23 mouse cellular contexts compared by ENCODE assay signal in the genomic region with DNA sequence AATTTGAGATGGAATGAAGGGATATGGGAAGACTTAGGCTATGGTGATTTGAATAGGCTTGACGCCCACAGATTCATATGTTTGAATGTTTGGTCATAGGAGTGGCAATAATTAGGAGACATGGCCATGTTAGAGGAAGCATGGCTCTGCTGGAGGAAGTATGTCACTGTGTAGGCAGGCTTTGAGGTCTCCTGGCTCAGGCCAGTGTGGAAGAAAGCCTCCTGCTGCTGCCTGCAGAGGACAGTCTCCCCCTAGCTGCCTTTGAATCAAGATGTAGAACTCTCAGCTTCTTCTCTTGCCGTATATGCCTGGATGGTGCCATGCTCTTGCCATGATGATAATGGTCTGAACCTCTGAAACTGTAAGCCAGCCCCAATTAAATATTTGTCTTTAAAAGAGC.
DNase-seq lines count a peak whose midpoint lies in the region; ATAC-seq and TF ChIP-seq lines count a peak whose summit lies in the region.
"Had no signal": no experiment of that assay in that cellular context is flagged by ENCODE, and none has a peak within 500 bp of the region (broad histone marks: within the 10 kb centered on the region; RNA-seq: fewer than 3 reads in every experiment).

No protein-coding gene starts in this region.

- TF ChIP-seq POLR2A in lung, adult 2 months (IDR thresholded peaks at IDR 0.05; ENCODE audit: borderline replicate concordance, extremely low read depth, low read depth, low read length) = no peak
- TF ChIP-seq POLR2A in CH12.LX (IDR thresholded peaks at IDR 0.05; ENCODE audit: low read depth, low read length) = no peak

- H3K79me2 ChIP-seq in CH12.LX (replicated peaks; ENCODE audit: control insufficient read depth, extremely low read depth, insufficient read depth, poor library complexity, severe bottlenecking) = no peaks in the 10 kb centered on the region

- H3K4me1 ChIP-seq in kidney, postnatal 0 days (replicated peaks; ENCODE audit: insufficient read depth, low read length) = no peaks in the 10 kb centered on the region
- H3K4me1 ChIP-seq in lung, adult 2 months (ENCODE audit: control insufficient read depth, insufficient read depth, low read length) = no peaks in the 10 kb centered on the region
- H3K4me1 ChIP-seq in CH12.LX (ENCODE audit: control insufficient read depth in 1 of 2, insufficient read depth in 2 of 2) = peaks cover 5 to 39% of the 10 kb centered on the region in 2 experiments; a peak in 3 of 4 replicates
- H3K4me1 ChIP-seq in hindbrain, embryonic 13.5 days (replicated peaks) = no peaks in the 10 kb centered on the region
- H3K4me1 ChIP-seq: heart, embryonic 15.5 days; hindbrain, embryonic 15.5 days; kidney, embryonic 15.5 days; limb, embryonic 12.5 days; midbrain, embryonic 15.5 days; stomach, embryonic 15.5 days had no signal

- no peaks in the 10 kb centered on the region for H3K9me3 ChIP-seq in kidney, postnatal 0 days (replicated peaks; ENCODE audit: low read length)
- peaks cover 3% of the 10 kb centered on the region for H3K9me3 ChIP-seq in CH12.LX (replicated peaks; ENCODE audit: low read length)
- H3K9me3 ChIP-seq in hindbrain, embryonic 13.5 days = no peaks in the 10 kb centered on the region
- H3K9me3 ChIP-seq: heart, embryonic 15.5 days; hindbrain, embryonic 15.5 days; kidney, embryonic 15.5 days; limb, embryonic 12.5 days; midbrain, embryonic 15.5 days; stomach, embryonic 15.5 days had no signal

- peak; percentile 42 for TF ChIP-seq CTCF in kidney, postnatal 0 days (IDR thresholded peaks at IDR 0.05; ENCODE audit: low read depth)
- peak; percentile 21; the same call in 1 of the 2 replicates for TF ChIP-seq CTCF in lung, adult 2 months (IDR thresholded peaks at IDR 0.05; ENCODE audit: insufficient read depth, low read length)
- TF ChIP-seq CTCF in CH12.LX (conservative IDR thresholded peaks at IDR 0.05 in 1 of 2, IDR thresholded peaks at IDR 0.05 in 1 of 2; ENCODE audit: low read depth in 2 of 2, low read length in 2 of 2) = peak in 1 of 2 experiments; percentile 50; a peak in 2 of 4 replicates

- H3K27me3 ChIP-seq in kidney, postnatal 0 days (ENCODE audit: insufficient read depth, low read length) = no peaks in the 10 kb centered on the region
- H3K27me3 ChIP-seq in CH12.LX (replicated peaks) = no peaks in the 10 kb centered on the region
- no peaks in the 10 kb centered on the region for H3K27me3 ChIP-seq in hindbrain, embryonic 13.5 days
- H3K27me3 ChIP-seq: heart, embryonic 15.5 days; hindbrain, embryonic 15.5 days; kidney, embryonic 15.5 days; limb, embryonic 12.5 days; midbrain, embryonic 15.5 days; stomach, embryonic 15.5 days had no signal

- no peak overlapping the region for H3K9ac ChIP-seq in kidney, postnatal 0 days (ENCODE audit: low read depth, low read length)
- no peak overlapping the region for H3K9ac ChIP-seq in CH12.LX (ENCODE audit: insufficient read depth, low read depth)
- H3K9ac ChIP-seq in hindbrain, embryonic 13.5 days = no peak overlapping the region
- H3K9ac ChIP-seq: heart, embryonic 15.5 days; hindbrain, embryonic 15.5 days; kidney, embryonic 15.5 days; limb, embryonic 12.5 days; midbrain, embryonic 15.5 days; stomach, embryonic 15.5 days had no signal

- ATAC-seq in kidney, postnatal 0 days (replicated peaks; ENCODE audit: low FRiP score, low read depth) = no peak
- ATAC-seq in hindbrain, embryonic 13.5 days (ENCODE audit: low FRiP score) = no peak
- ATAC-seq: forebrain, embryonic 16.5 days; midbrain, embryonic 15.5 days had no signal

- no peak overlapping the region for H3K27ac ChIP-seq in kidney, postnatal 0 days
- no peak overlapping the region for H3K27ac ChIP-seq in CH12.LX (ENCODE audit: insufficient read depth, low read depth)
- no peak overlapping the region for H3K27ac ChIP-seq in hindbrain, embryonic 13.5 days
- H3K27ac ChIP-seq: embryonic facial prominence, embryonic 10.5 days; heart, embryonic 15.5 days; hindbrain, embryonic 15.5 days; kidney, embryonic 15.5 days; limb, embryonic 12.5 days; macrophage; midbrain, embryonic 15.5 days; stomach, embryonic 15.5 days had no signal

- in situ Hi-C loops in CH12.LX (cut with MboI; ENCODE audit: low pct_ligation_motif_present, low pct_unique_long_range_greater_than_20kb, low sequenced_read_pairs) = loop anchor here (5.0 kb wide), 1 partner anchor 239 kb away; no protein-coding TSS in a partner anchor

- H3K4me2 ChIP-seq in kidney, postnatal 0 days (ENCODE audit: low read length) = no peak overlapping the region
- no peak overlapping the region for H3K4me2 ChIP-seq in CH12.LX (ENCODE audit: insufficient read depth, low read depth, poor library complexity, severe bottlenecking)
- no peak overlapping the region for H3K4me2 ChIP-seq in hindbrain, embryonic 13.5 days
- H3K4me2 ChIP-seq: heart, embryonic 15.5 days; hindbrain, embryonic 15.5 days; kidney, embryonic 15.5 days; limb, embryonic 12.5 days; midbrain, embryonic 15.5 days; stomach, embryonic 15.5 days had no signal

- peak; percentile 46 for TF ChIP-seq RAD21 in CH12.LX (IDR thresholded peaks at IDR 0.05; ENCODE audit: low read depth, low read length)

- DNase-seq in kidney, postnatal 0 days (ENCODE audit: low spot score) = no peak
- DNase-seq in kidney, postnatal 10 days = no peak
- DNase-seq in lung, adult 2 months = no peak
- DNase-seq in lung, postnatal 36 days = no peak
- DNase-seq in 416B (ENCODE audit: low read depth) = peak; percentile 2
- DNase-seq in CH12.LX (ENCODE audit: extremely low read depth) = no peak
- no peak for DNase-seq in embryo, embryonic 10.5 days (ENCODE audit: low spot score)
- DNase-seq: adrenal gland, postnatal 14 days; cerebellum, adult 8-10 months; cerebellum, postnatal 36 days; gastrocnemius, postnatal 25 days; heart, postnatal 4 days; thymus, adult 18-20 months had no signal

- no peaks in the 10 kb centered on the region for H3K36me3 ChIP-seq in kidney, postnatal 0 days (ENCODE audit: insufficient read depth, low read length)
- no peaks in the 10 kb centered on the region for H3K36me3 ChIP-seq in CH12.LX (replicated peaks in 1 of 2; ENCODE audit: control insufficient read depth in 1 of 2, insufficient read depth in 1 of 2, low read length in 1 of 2)
- H3K36me3 ChIP-seq in hindbrain, embryonic 13.5 days = no peaks in the 10 kb centered on the region
- H3K36me3 ChIP-seq: embryonic facial prominence, embryonic 10.5 days; heart, embryonic 15.5 days; hindbrain, embryonic 15.5 days; kidney, embryonic 15.5 days; limb, embryonic 12.5 days; midbrain, embryonic 15.5 days; stomach, embryonic 15.5 days had no signal

- 80% methylated on average over 2 of the region's 2 CpGs for WGBS in kidney, postnatal 0 days
- WGBS in lung, adult 2 months = 66% methylated on average over 2 of the region's 2 CpGs
- 92% methylated on average over 2 of the region's 2 CpGs for WGBS in hindbrain, embryonic 13.5 days

- TF ChIP-seq EP300 in CH12.LX (IDR thresholded peaks at IDR 0.05; ENCODE audit: low read length) = no peak

- H3K4me3 ChIP-seq in kidney, postnatal 0 days (replicated peaks; ENCODE audit: low read depth, low read length) = no peak overlapping the region
- H3K4me3 ChIP-seq in lung, adult 2 months (replicated peaks; ENCODE audit: extremely low read depth, low read depth, low read length) = no peak overlapping the region
- H3K4me3 ChIP-seq in CH12.LX (replicated peaks in 1 of 3; ENCODE audit: low read depth in 2 of 3, low read length in 2 of 3, poor library complexity in 1 of 3) = no peak overlapping the region
- no peak overlapping the region for H3K4me3 ChIP-seq in hindbrain, embryonic 13.5 days
- H3K4me3 ChIP-seq: embryonic facial prominence, embryonic 10.5 days; heart, embryonic 15.5 days; hindbrain, embryonic 15.5 days; kidney, embryonic 15.5 days; limb, embryonic 12.5 days; midbrain, embryonic 15.5 days; stomach, embryonic 15.5 days had no signal

- dilution Hi-C loops in CH12.LX (cut with MboI; ENCODE audit: extremely low pct_ligation_motif_present, extremely low pct_unique_long_range_greater_than_20kb, low sequenced_read_pairs) = no loop called here

TF ChIP-seq in CH12.LX, 34 proteins besides CTCF, POLR2A, EP300 and RAD21:
- TF ChIP-seq TBP (conservative IDR thresholded peaks at IDR 0.05; ENCODE audit: low read depth, low read length) (no peak), SMC3 (IDR thresholded peaks at IDR 0.05; ENCODE audit: low read depth, low read length) (peak; percentile 51)
